ENCODE assay signal across 22 mouse cellular contexts in genomic region chr1:88258361-88258760, GRCm38 (mm10). TPM values are rescaled to one million over a fixed set of nuclear protein-coding genes. Genes with fewer than 3 reads are reported as not detected.
"Had no signal": no experiment of that assay in that cellular context is flagged by ENCODE, and none has a peak within 500 bp of the region (broad histone marks: within the 10 kb centered on the region; RNA-seq: fewer than 3 reads in every experiment).

No protein-coding gene starts in this region.

- DNase-seq: kidney, adult 18-20 months; layer of hippocampus, postnatal 36 days; liver, embryonic 13.5 days; lung, adult 2 months; lung, postnatal 14 days; thymus, adult 18-20 months; thymus, postnatal 14 days had no signal

- ATAC-seq: midbrain, embryonic 13.5 days; midbrain, embryonic 16.5 days had no signal

- H3K27ac ChIP-seq: kidney, postnatal 0 days; left cerebral cortex, adult 2 months; liver, embryonic 13.5 days; midbrain, embryonic 13.5 days; neural tube, embryonic 13.5 days had no signal

- H3K9ac ChIP-seq: liver, embryonic 13.5 days; midbrain, embryonic 13.5 days; neural tube, embryonic 13.5 days had no signal

- H3K4me2 ChIP-seq: liver, embryonic 13.5 days; midbrain, embryonic 13.5 days; neural tube, embryonic 13.5 days had no signal

- H3K27me3 ChIP-seq: liver, embryonic 13.5 days; midbrain, embryonic 13.5 days; neural tube, embryonic 13.5 days had no signal

- H3K4me1 ChIP-seq: midbrain, embryonic 13.5 days had no signal

- H3K4me3 ChIP-seq: left cerebral cortex, adult 2 months; liver, embryonic 13.5 days; midbrain, embryonic 13.5 days; myocyte; neural tube, embryonic 13.5 days had no signal

RNA-seq across cellular contexts. Expression of gene Trpm8, which starts 19.1 kb away (rescaled TPM):
- polyA plus RNA-seq: kidney, embryonic 14.5 days; kidney, postnatal 0 days; limb, embryonic 11.5 days; limb, embryonic 14.5 days; liver, embryonic 13.5 days; liver, embryonic 16.5 days; lung, adult 2 months; small intestine, adult 2 months; spleen, adult 2 months; stomach, embryonic 16.5 days had no signal

RNA-seq across cellular contexts. Expression of gene Ugt1a1, which starts 46.6 kb away (rescaled TPM):
- polyA plus RNA-seq: limb, embryonic 11.5 days; liver, embryonic 13.5 days; lung, embryonic 16.5 days; midbrain, embryonic 13.5 days; midbrain, embryonic 16.5 days; myocyte; neural tube, embryonic 13.5 days had no signal

RNA-seq across cellular contexts. Expression of gene Dnajb3, which starts 52.8 kb away (rescaled TPM):
- polyA plus RNA-seq: liver, adult 2 months; myocyte had no signal
